Mouse (Mus musculus) ES-Bruce4 (cell line): ENCODE data around the gene Slc5a10.

ENCODE experiments used
- CTCF ChIP-seq: IDR thresholded peaks from one replicate; pipeline ENCODE4 v1.8.1; 2011; ENCODE audit warnings: low read depth, low read length
- POLR2A ChIP-seq: IDR thresholded peaks from one replicate; pipeline ENCODE4 v1.8.1; 2011; ENCODE audit warnings: low read length; ENCODE audit not compliant: insufficient read depth

DNA sequence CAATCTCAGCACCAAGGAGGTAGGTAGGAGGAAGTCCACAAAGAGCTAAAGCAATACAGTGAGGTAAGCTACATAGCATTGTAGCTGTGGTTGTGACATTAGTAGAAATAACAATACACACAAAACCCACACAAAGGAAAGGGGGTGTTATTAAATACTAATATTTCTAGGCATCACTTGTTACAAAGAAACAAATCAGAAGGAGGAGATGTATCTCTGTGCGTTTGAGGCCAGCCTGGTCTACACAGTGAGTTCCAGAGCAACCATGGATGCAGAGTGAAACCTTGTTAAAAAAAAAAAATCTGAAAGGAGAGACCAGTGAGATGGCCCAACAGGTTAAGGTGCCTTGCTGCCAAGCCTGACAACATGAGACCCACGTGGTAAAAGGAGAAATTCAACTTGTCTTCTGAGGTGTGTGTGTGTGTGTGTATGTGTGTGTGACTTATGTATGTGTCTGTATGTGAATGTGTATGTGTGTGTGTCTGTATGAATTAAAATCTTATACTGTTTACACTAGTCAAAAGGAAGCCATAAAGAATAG, 74.1 kb downstream of the Slc5a10 start:
- TF ChIP-seq CTCF (no peak), POLR2A (no peak)
